Mouse (Mus musculus) heart, postnatal 0 days (tissue): ENCODE data around the gene 4930564D02Rik.

Experiments
- CTCF ChIP-seq: IDR thresholded peaks from 2 replicates; pipeline ENCODE4 v1.5.1; 2016; ENCODE audit warnings: antibody characterized with exemption, control low read depth, low read depth
- EP300 ChIP-seq: IDR thresholded peaks from 2 replicates; pipeline ENCODE4 v1.6.1; 2016; ENCODE audit warnings: antibody characterized with exemption, low read depth

DNA sequence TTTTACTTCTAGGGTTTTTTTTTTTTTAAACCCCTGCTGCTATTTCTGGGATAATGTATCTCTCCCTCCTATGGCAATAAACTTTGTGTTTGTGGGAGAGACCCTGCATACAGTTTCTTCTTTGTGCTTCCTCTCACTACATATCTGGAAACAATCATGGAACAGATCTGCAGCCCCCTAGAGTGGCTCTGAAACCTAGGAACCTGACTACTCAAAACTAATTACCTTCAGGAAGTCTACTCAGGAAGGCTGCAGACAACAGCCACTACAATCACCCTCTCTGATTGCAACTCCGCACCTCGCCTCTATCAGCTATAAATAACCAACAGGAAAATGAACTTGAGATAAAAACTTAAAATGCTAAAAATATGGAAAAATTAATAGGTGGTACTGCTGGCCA is 15.5 kb upstream of the 4930564D02Rik start:
- TF ChIP-seq CTCF (no peak), EP300 (no peak)
